ENCODE assay signal across 10 mouse cellular contexts in genomic region chr2:180051986-180052733, GRCm38 (mm10). TPM values are rescaled to one million over a fixed set of nuclear protein-coding genes. Genes with fewer than 3 reads are reported as not detected.
DNase-seq lines count a peak whose midpoint lies in the region; ATAC-seq and TF ChIP-seq lines count a peak whose summit lies in the region.
"Had no signal": no experiment of that assay in that cellular context is flagged by ENCODE, and none has a peak within 500 bp of the region (broad histone marks: within the 10 kb centered on the region; RNA-seq: fewer than 3 reads in every experiment).

No protein-coding gene starts in this region.

- ATAC-seq in midbrain, embryonic 15.5 days (replicated peaks): 0 out of 2 replicates have a peak, but pooled peaks have one; percentile 18

- intact Hi-C loops in left cerebral cortex, adult 2 months (cut with DNase I): loop anchor here (1.0 kb wide), 1 partner anchor 135 kb away; no protein-coding TSS in a partner anchor

- no peak for TF ChIP-seq POLR2A in cerebellum, adult 2 months (IDR thresholded peaks at IDR 0.05; ENCODE audit: borderline replicate concordance, insufficient read depth, low read length)

- peak; percentile 37; the same call in 1 of the 2 replicates for TF ChIP-seq CTCF in cerebellum, adult 2 months (IDR thresholded peaks at IDR 0.05; ENCODE audit: borderline replicate concordance, insufficient read depth, low read depth, low read length)
- TF ChIP-seq CTCF in left cerebral cortex, adult 2 months (IDR thresholded peaks at IDR 0.05): peak; percentile 47

- H3K4me2 ChIP-seq in midbrain, embryonic 15.5 days: no peak overlapping the region
- H3K4me2 ChIP-seq: limb, embryonic 15.5 days had no signal

- 91% methylated on average over 14 of the region's 14 CpGs for WGBS in cerebellum, adult 2 months
- WGBS in midbrain, embryonic 15.5 days: 90% methylated on average over 14 of the region's 14 CpGs

- peaks cover 19% of the 10 kb centered on the region for H3K36me3 ChIP-seq in midbrain, embryonic 15.5 days (replicated peaks)

- H3K27me3 ChIP-seq in cerebellum, adult 2 months (ENCODE audit: control insufficient read depth, insufficient read depth, low read length): no peaks in the 10 kb centered on the region
- no peaks in the 10 kb centered on the region for H3K27me3 ChIP-seq in midbrain, embryonic 15.5 days (replicated peaks)
- H3K27me3 ChIP-seq: limb, embryonic 15.5 days; Patski had no signal

- H3K27ac ChIP-seq in cerebellum, adult 2 months (ENCODE audit: insufficient read depth, low read length): no peak overlapping the region
- no peak overlapping the region for H3K27ac ChIP-seq in left cerebral cortex, adult 2 months
- H3K27ac ChIP-seq in midbrain, embryonic 15.5 days: no peak overlapping the region
- H3K27ac ChIP-seq: limb, embryonic 15.5 days had no signal

- H3K9me3 ChIP-seq in midbrain, embryonic 15.5 days: no peaks in the 10 kb centered on the region
- H3K9me3 ChIP-seq: limb, embryonic 15.5 days had no signal

- peaks cover 12% of the 10 kb centered on the region for H3K4me1 ChIP-seq in cerebellum, adult 2 months (ENCODE audit: control insufficient read depth, insufficient read depth, low read length)
- 0 out of 2 replicates have a peak, but pooled peaks cover 7% of the 10 kb centered on the region for H3K4me1 ChIP-seq in midbrain, embryonic 15.5 days

- H3K4me3 ChIP-seq in cerebellum, adult 2 months (replicated peaks; ENCODE audit: insufficient read depth, low read depth, low read length): no peak overlapping the region
- H3K4me3 ChIP-seq in left cerebral cortex, adult 2 months: no peak overlapping the region
- H3K4me3 ChIP-seq in midbrain, embryonic 15.5 days: no peak overlapping the region
- H3K4me3 ChIP-seq: limb, embryonic 15.5 days had no signal

- no peak for DNase-seq in cerebellum, adult 2 months
- no peak for DNase-seq in cerebellum, adult 9-11 months
- no peak for DNase-seq in left cerebral cortex, adult 2 months (ENCODE audit: extremely low spot score in 1 of 2, low spot score in 2 of 2)
- DNase-seq in left cerebral cortex, adult 9 months (ENCODE audit: low spot score in 2 of 2): no peak
- DNase-seq in embryo, embryonic 10.5 days (ENCODE audit: low spot score): peak; percentile 50
- no peak for DNase-seq in right cerebral cortex, postnatal 36 days (ENCODE audit: low spot score in 2 of 2)
- DNase-seq in Muller cell, postnatal 12 days (ENCODE audit: inconsistent ontology term): no peak

- no peak overlapping the region for H3K9ac ChIP-seq in midbrain, embryonic 15.5 days
- H3K9ac ChIP-seq: limb, embryonic 15.5 days had no signal

RNA-seq across cellular contexts. Expression of gene Ss18l1, which starts 9.9 kb away (rescaled TPM):
- 27.0 and 28.1 TPM in 2 replicates for polyA plus RNA-seq in cerebellum, adult 2 months (2012; rRNA removed)
- total RNA-seq in left cerebral cortex, adult 2 months (2021): 10 to 100 TPM; 38.8 to 40.5 TPM
- polyA plus RNA-seq in midbrain, embryonic 15.5 days (2015; fragmentation: Nextera tagmentation; extraction: Ambion mirVana): 70.1 and 73.0 TPM in 2 replicates

RNA-seq across cellular contexts. Expression of gene Psma7, which starts 9.9 kb away (rescaled TPM):
- 248 and 254 TPM in 2 replicates for polyA plus RNA-seq in cerebellum, adult 2 months (2012; rRNA removed)
- total RNA-seq in left cerebral cortex, adult 2 months (2021): 100 to 1,000 TPM; 162 TPM
- 521 and 530 TPM in 2 replicates for polyA plus RNA-seq in midbrain, embryonic 15.5 days (2015; fragmentation: Nextera tagmentation; extraction: Ambion mirVana)

RNA-seq across cellular contexts. Expression of gene Mtg2, which starts 18.2 kb away (rescaled TPM):
- 28.5 and 28.7 TPM in 2 replicates for polyA plus RNA-seq in cerebellum, adult 2 months (2012; rRNA removed)
- 10 to 100 TPM; 15.6 to 18.4 TPM for total RNA-seq in left cerebral cortex, adult 2 months (2021)
- polyA plus RNA-seq in midbrain, embryonic 15.5 days (2015; fragmentation: Nextera tagmentation; extraction: Ambion mirVana): 37.4 and 37.7 TPM in 2 replicates

RNA-seq across cellular contexts. Expression of gene Lsm14b, which starts 27.4 kb away (rescaled TPM):
- 77.3 and 79.3 TPM in 2 replicates for polyA plus RNA-seq in cerebellum, adult 2 months (2012; rRNA removed)
- 100 to 1,000 TPM; 101 to 105 TPM for total RNA-seq in left cerebral cortex, adult 2 months (2021)
- 21.0 and 21.1 TPM in 2 replicates for polyA plus RNA-seq in midbrain, embryonic 15.5 days (2015; fragmentation: Nextera tagmentation; extraction: Ambion mirVana)

RNA-seq across cellular contexts. Expression of gene Hrh3, which starts 52.1 kb away (rescaled TPM):
- polyA plus RNA-seq in cerebellum, adult 2 months (2012; rRNA removed): 21.1 and 25.4 TPM in 2 replicates
- total RNA-seq in left cerebral cortex, adult 2 months (2021): 10 to 100 TPM; 84.3 to 85.7 TPM
- 3.2 and 3.7 TPM in 2 replicates for polyA plus RNA-seq in midbrain, embryonic 15.5 days (2015; fragmentation: Nextera tagmentation; extraction: Ambion mirVana)
- polyA plus RNA-seq: limb, embryonic 15.5 days had no signal
